Mouse (Mus musculus) thymus, postnatal 25 days (tissue): ENCODE data around the gene Zic4.

Source experiments
- DNase-seq: peaks from one replicate; pipeline ENCODE4 v3.0.0; 2022

Zic4 gene

GRCm38 (mm10) chr9:91364127-91364970 lies 2.1 kb downstream of the Zic4 start:
- no peak for DNase-seq

GRCm38 (mm10) chr9:91364971-91365501 lies 2.8 kb downstream of the Zic4 start:
- DNase-seq, result no peak

GRCm38 (mm10) chr9:91365664-91366063 lies 3.5 kb downstream of the Zic4 start, which contains the start of gene Zic1:
TSS of gene Zic1 (minus strand) at chr9:91365810.
- no peak for DNase-seq

GRCm38 (mm10) chr9:91366226-91366998 lies 4.2 kb downstream of the Zic4 start:
- DNase-seq, result no peak

GRCm38 (mm10) chr9:91366999-91367811 lies 5.0 kb downstream of the Zic4 start:
- DNase-seq, result no peak

GRCm38 (mm10) chr9:91368150-91368549 lies 5.9 kb downstream of the Zic4 start:
- no peak for DNase-seq

- DNase-seq, result no peak
Observed at GRCm38 (mm10) chr9:91368946-91369292, 6.7 kb downstream of the Zic4 start.

DNA sequence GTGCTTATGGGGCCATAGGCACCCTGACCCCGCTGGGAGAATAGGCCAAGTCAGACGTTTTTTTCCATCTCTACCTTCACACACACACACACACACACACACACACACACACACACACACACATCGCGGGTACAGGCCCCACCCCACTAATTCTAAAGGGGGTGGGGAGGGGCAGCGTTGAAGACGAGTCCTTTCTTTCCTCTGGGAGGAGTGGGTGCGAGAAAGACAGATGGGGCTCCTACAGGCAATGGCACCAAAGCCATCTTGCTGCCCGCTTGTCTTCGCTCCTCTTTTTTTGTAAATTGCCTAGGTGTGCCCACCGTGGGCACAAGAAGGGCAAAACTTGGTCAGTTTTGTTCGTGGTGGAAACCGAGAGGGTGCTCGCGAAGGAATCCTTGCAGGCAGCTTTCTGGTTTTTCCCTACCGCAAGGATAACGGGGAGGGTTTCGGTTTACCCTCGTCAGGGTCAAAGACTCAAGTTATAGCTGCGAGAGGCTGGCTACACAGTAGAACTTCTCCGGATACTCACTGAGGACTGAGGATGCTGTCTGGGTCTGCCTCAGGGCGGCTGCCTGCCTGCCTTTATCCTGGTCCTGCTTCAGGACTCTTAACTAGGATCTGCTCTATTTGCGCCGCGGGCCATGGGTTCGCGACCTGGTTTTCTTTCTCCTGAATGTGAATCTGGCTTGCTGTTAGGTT lies 7.2 kb downstream of the Zic4 start:
- DNase-seq, result no peak

DNA sequence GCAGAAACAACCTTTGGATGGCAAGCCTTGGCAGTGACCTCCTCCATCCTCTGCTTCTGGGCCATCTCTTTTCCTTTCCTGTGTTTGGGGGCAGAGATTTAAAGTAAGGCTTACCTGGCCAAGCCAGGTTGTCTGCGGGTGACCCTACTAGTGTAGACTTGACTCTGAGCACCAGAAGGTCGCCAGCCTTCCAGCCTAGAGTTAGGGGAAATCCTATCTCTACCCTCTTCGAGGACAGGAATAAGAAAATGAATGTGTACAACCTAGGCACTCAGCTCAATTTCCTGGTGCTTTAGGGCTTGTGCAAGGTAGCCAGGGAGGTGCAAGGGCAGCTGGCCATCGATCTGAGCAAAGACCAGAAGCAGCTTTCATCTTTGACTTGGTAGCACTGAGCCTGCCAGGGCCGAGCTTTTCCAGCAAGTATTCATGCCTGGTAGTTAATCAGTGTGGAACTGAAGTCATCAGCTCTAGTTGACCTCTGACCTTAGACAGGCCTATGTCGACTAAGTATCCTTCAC lies 8.0 kb downstream of the Zic4 start:
- DNase-seq, result no peak

- DNase-seq, result no peak
Observed at GRCm38 (mm10) chr9:91371011-91371410, 8.8 kb downstream of the Zic4 start.

GRCm38 (mm10) chr9:91371608-91372007 lies 9.4 kb downstream of the Zic4 start:
- no peak for DNase-seq

GRCm38 (mm10) chr9:91373811-91374575 lies 11.8 kb downstream of the Zic4 start:
- no peak for DNase-seq

GRCm38 (mm10) chr9:91374665-91375064 lies 12.5 kb downstream of the Zic4 start:
- no peak for DNase-seq

- no peak for DNase-seq
Observed at GRCm38 (mm10) chr9:91377036-91377872, 15.0 kb downstream of the Zic4 start.

DNA sequence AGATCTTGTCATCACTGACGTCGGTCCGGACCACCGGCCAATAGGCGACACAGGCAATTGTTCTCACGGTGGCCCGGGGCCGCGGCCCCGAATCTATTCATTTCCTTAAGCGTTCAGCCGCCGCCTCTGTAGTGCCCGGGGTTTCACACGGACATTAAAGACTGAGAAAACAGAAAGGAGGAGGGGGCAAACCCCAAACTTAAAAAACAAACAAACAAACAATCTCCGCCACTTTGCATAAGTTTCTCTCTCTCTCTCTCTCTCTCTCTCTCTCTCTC lies 15.6 kb downstream of the Zic4 start:
- DNase-seq, result no peak

- DNase-seq, result no peak
Observed at GRCm38 (mm10) chr9:91378411-91379299, 16.4 kb downstream of the Zic4 start.

- DNase-seq, result no peak
Observed at GRCm38 (mm10) chr9:91379300-91379635, 17.1 kb downstream of the Zic4 start.

DNA sequence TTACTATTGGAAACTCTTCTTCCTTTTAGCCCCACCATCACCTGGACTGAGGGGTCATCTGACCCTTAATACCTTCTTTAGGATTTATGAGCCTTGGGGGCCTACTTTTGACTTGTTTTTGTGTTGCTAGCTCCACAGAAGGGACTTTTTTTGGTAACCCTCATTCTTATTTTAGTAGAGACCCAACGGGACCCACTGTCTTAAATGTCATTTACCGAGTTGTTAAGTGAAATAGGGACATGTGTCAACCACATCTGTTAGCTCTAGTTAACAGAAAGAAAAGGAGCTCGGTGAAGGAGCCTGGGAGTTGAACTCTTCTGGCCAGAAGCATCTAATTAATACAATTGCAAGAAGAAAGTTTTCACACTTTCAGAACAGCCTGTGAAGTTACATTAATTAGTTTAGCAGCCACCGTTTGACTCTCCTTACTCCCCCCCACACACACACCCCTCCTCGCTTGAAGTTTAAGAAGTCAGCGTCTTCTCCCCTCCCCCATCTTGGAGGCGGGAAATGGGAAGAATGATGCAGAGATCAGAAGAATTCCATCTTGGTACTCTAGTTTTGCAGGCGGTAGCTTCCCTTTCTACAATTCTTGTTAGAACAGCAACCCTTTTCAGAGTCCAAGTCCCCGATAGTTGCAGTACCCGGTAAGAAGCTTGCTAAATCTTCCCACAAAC lies 17.7 kb downstream of the Zic4 start:
- no peak for DNase-seq

DNA sequence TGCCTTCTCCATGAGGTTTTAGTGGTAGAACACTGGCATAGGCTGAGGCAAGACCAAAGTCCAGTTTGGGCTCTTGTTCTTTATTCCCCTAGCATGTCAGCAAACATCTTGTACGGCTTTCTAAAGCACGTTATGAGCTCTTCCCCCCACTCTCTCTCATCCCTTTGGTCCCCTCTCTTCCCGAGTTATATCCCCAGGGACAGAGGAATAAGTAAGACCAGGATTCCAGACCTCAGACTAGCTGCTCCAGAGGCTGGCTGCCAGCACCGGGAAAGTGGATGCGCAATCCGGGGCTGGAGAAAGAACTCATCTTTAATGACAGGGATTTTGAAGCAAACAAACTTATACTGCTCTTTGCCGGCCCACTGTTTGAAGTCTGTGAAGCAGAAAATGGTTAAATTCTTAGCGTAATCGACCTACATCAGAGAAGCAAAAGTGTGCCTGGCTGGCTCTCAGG lies 18.3 kb downstream of the Zic4 start:
- DNase-seq, result no peak
